Mouse (Mus musculus): Measurements from ENCODE around the gene Chkb.
"Not testable (repeated sequence)": the region's sequence is repeated elsewhere in the genome, so short reads cannot be mapped to it uniquely, and the experiment has no call there.

DNA sequence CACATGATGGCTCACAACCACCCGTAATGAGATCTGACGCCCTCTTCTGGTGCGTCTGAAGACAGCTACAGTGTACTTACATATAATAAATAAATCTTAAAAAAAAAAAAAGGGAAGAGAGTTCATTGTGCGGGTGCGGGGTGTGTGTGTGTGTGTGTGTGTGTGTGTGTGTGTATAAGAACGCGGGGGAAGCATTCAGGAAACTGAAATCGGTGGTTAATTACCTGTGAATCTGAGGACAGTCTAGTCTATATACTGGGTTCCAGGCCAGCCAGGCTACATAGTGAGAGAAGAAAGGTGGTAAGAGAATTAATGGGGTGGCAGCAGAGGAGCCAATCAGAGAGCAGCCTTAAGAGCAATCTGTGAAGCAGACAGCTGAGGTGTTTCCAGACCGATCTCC, 1.1 kb upstream of the Chkb start:
- not testable (repeated sequence) for TF ChIP-seq POLR2A (IDR thresholded peaks at IDR 0.05; ENCODE audit: low read depth, low read length)
- TF ChIP-seq CTCF (IDR thresholded peaks at IDR 0.05; ENCODE audit: extremely low read depth, insufficient read length, insufficient replicate concordance, low read depth, low read length): peak; percentile 9; the same call in 1 of the 2 replicates

Data from small intestine, adult 2 months (tissue).